Mouse (Mus musculus) cerebellum, adult 2 months (tissue): ENCODE results near the gene Gm19402. TPM values are rescaled to one million over a fixed set of nuclear protein-coding genes. Genes with fewer than 3 reads are reported as not detected.
A peak's percentile ranks its signal among the peaks of the same experiment; 100 is the strongest.
"Not testable (repeated sequence)": the region's sequence is repeated elsewhere in the genome, so short reads cannot be mapped to it uniquely, and the experiment has no call there.

Experiments used
- DNase-seq, 2 experiments: peaks; one replicate each; pipeline ENCODE4 v3.0.0; 2021
- H3K27ac ChIP-seq: fragments of 200-500 bp; 2 replicates; pipeline ENCODE4 v1.5.1; 2012; ENCODE audit warnings: low read length, control low read depth, inconsistent platforms; ENCODE audit not compliant: insufficient read depth
- H3K27me3 ChIP-seq: fragments of 200-500 bp; 2 replicates; pipeline ENCODE4 v1.6.1; 2012; ENCODE audit warnings: inconsistent platforms, mild to moderate bottlenecking, low read length, moderate library complexity; ENCODE audit not compliant: control insufficient read depth, insufficient read depth
- H3K4me1 ChIP-seq: fragments of 200-500 bp; 2 replicates; pipeline ENCODE4 v1.6.1; 2011; ENCODE audit warnings: low read length; ENCODE audit not compliant: control insufficient read depth, insufficient read depth
- H3K4me3 ChIP-seq: fragments of 200-500 bp; replicated peaks from 2 replicates; pipeline ENCODE3; 2011; ENCODE audit warnings: mild to moderate bottlenecking, low read depth, low read length, control low read depth; ENCODE audit not compliant: insufficient read depth
- CTCF ChIP-seq: fragments of 200-500 bp; IDR thresholded peaks from 2 replicates; pipeline ENCODE4 v1.5.1; 2011; ENCODE audit warnings: low read depth, mild to moderate bottlenecking, control low read depth, low read length, moderate library complexity, borderline replicate concordance; ENCODE audit not compliant: insufficient read depth
- POLR2A ChIP-seq: fragments of 200-500 bp; IDR thresholded peaks from 2 replicates; pipeline ENCODE4 v1.6.1; 2011; ENCODE audit warnings: low read length, control low read depth, borderline replicate concordance; ENCODE audit not compliant: insufficient read depth
- WGBS: fragments of 180-500 bp; shearing (Covaris S2); methylation state at CpG from one replicate; pipeline ENCODE4 v1.1.7; 2018; 5-methylcytosine and 5-hydroxymethylcytosine counted together
- polyA plus RNA-seq: library from polyadenylated mRNA; depleted of rRNA; stranded (reverse); fragments of >200 nt; gene quantifications from 2 replicates; pipeline ENCODE4 v1.2.3, GENCODE M21; 2012; rRNA removed

Gene Gm19402
- not detected in 2 replicates for polyA plus RNA-seq

DNA sequence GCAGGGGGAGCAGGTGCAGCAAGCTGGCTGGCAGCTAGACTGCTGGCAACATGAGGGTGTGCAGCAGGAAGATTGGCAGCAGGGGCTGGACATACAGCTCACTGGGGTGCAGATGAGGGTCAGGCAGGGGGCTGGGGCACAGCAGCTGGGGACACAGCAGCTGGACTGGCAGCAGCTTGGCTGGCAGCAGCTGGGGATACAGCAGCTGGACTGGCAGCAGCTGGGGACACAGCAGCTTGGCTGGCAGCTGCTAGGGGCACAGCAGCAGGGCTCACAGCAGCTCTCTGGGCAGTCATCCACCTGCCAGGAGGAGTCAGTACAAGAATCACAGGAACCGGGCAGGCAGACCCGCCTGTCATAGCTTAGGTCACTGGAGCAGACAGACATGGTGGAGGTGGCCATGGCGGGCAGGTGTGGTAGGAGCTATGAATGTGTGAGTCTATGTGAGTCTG is at the start of gene Gm19402:
Gm19402 (minus strand) TSS at position 402 of the 452 bp plus-strand sequence.
- H3K4me1 ChIP-seq, H3K4me3 ChIP-seq, DNase-seq, H3K27ac ChIP-seq, H3K27me3 ChIP-seq: not testable (repeated sequence)
- WGBS, result 52% methylated on average over 3 of the region's 3 CpGs

DNA sequence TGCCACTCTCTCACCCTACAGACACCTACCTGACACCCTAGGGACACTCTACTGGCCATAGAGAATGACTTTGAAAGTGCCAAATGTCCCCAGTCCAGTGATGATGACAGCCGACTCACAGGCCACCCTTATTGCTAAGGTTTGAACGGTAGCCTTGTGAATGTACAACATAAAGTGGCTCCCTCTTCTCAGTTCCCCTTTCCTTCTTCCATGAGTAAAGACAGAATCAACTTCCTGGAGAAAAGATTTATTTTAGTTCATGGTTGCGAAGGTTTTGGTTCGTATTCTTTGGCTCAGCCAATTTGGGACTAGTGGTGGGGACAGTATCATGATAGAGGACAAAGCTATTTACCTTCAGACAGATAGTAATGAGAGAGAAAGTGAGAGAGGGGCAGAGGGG is 48.4 kb upstream of the Gm19402 start:
- no peak overlapping the region for H3K27ac ChIP-seq
- H3K27me3 ChIP-seq, result no peaks in the 10 kb centered on the region
- no peaks in the 10 kb centered on the region for H3K4me1 ChIP-seq
- no peak for TF ChIP-seq POLR2A
- TF ChIP-seq CTCF, result no peak
- no peak overlapping the region for H3K4me3 ChIP-seq
- WGBS, result 91% methylated on average over 4 of the region's 4 CpGs
- no peak for DNase-seq

DNA sequence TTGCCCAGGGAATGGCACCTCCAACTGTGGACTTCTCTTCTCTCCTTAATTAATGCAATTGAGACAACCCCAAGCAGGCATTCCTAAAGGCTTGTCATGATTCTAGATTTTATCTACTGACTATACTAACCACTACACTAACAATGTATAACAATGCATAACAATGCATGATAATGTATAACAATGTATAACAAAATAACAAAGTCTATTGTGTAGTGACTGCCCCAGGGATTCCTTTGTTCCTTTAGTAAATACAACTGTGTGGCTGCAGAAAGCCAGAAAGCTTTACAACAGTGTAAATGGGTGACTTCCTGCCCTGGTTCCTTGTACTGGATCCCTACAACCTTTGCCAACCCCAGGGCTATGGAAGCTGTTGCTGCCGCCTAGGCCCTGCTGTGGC is 45.4 kb upstream of the Gm19402 start:
- H3K27ac ChIP-seq, result no peak overlapping the region
- H3K4me1 ChIP-seq, result no peaks in the 10 kb centered on the region
- no peak for TF ChIP-seq CTCF
- no peak for TF ChIP-seq POLR2A
- H3K27me3 ChIP-seq, result no peaks in the 10 kb centered on the region
- 84% methylated on average over 1 of the region's 1 CpGs for WGBS
- H3K4me3 ChIP-seq, result no peak overlapping the region
- no peak for DNase-seq

DNA sequence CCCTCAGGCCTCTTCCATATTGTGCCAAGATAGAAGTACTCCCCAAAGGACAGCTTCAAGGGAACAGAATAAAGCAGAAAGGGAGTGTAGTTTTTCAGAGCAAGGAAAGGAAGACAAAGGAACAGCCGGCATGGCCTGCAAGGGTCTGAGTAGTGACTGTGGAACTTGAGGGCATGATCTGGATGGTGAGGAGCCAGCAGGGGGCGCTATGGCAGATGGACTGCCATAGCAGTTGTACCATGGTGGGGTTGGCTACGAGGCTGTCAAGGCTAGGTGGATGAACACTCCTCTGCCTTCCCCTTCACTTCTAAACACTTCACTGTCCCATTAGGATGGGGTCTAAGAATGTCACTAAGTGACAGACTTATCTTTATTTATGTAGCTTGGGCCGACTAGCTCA is 38.7 kb upstream of the Gm19402 start:
- H3K4me1 ChIP-seq, result no peaks in the 10 kb centered on the region
- TF ChIP-seq POLR2A, result no peak
- TF ChIP-seq CTCF, result no peak
- WGBS, result 60% methylated on average over 4 of the region's 4 CpGs
- H3K4me3 ChIP-seq, result no peak overlapping the region
- no peaks in the 10 kb centered on the region for H3K27me3 ChIP-seq
- no peak for DNase-seq
- H3K27ac ChIP-seq, result no peak overlapping the region

DNA sequence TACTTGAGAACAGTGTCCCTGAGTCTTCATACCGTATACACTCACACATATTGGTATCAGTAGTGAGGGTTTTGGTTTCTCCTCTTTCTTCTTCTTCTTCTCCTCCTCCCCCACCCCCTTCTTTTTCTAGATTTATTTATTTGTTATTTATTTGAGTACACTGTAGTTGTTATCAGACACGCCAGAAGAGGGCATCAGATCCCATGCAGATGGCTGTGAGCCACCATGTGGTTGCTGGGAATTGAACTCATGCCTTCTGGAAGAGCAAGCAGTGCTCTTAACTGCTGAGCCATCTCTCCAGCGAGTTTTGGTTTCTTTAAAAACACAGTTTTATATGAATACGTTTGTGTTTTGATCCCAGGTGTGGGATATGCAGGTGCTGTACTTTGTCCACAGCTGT is 37.7 kb upstream of the Gm19402 start:
- H3K27ac ChIP-seq, result no peak overlapping the region
- no peaks in the 10 kb centered on the region for H3K4me1 ChIP-seq
- TF ChIP-seq POLR2A, result no peak
- no peak for TF ChIP-seq CTCF
- no peaks in the 10 kb centered on the region for H3K27me3 ChIP-seq
- WGBS, result 79% methylated on average over 4 of the region's 4 CpGs
- no peak for DNase-seq
- H3K4me3 ChIP-seq, result no peak overlapping the region

DNA sequence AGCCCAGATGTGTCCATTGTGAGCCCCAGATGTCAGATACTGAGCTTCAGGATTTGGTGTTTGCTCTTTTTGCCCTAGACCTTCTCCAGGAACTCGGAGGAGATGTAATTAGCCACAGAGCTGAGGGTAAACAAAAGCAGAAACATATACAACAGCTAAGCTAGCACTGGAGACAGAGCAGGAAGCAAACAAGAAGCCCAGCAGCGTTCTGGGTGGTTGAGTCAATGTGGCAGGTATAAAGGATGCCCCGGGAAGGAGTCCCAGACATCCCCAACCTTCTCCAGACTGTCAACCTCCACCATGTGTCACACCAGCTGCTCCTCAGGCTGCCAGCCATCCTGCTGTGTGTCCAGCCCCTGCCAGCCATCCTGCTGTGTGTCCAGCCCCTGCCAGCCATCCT is 35.6 kb upstream of the Gm19402 start, which contains the start of gene Gm10100:
Gm10100 (plus strand) TSS at position 301 of the 400 bp plus-strand sequence.
- peak; percentile 8 to 25 for DNase-seq
- WGBS, result 13% methylated on average over 3 of the region's 3 CpGs
- Histone ChIP-seq H3K4me3 (no peak within 1 kb of the TSS), H3K4me1 (no peaks in the 10 kb centered on the region), H3K27ac (no peak within 1 kb of the TSS), H3K27me3 (no peaks in the 10 kb centered on the region)
- TF ChIP-seq CTCF (no peak), POLR2A (no peak)

DNA sequence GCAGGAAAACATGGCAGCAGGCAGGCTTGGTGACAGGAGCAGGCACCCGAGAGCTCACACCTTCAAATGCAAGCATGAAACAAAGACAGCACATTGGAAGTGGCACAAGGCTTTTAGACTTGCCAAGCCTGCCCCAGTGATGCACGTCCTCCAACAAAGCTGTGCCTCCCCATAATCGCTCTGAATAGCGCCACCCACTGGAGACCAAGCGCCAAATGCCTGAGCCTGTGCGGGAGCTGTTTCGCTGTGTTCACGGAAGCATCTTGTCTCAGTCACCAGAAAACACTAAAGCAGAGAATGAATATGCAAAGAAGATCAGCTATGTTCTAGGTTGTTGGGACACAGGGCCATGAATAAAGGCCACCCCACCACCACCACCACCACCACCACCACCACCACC is 34.3 kb upstream of the Gm19402 start:
- no peak for TF ChIP-seq CTCF
- no peak for TF ChIP-seq POLR2A
- DNase-seq, result no peak
- 72% methylated on average over 8 of the region's 8 CpGs for WGBS
- Histone ChIP-seq H3K4me1 (no peaks in the 10 kb centered on the region), H3K4me3 (no peak overlapping the region), H3K27me3 (no peaks in the 10 kb centered on the region), H3K27ac (no peak overlapping the region)

DNA sequence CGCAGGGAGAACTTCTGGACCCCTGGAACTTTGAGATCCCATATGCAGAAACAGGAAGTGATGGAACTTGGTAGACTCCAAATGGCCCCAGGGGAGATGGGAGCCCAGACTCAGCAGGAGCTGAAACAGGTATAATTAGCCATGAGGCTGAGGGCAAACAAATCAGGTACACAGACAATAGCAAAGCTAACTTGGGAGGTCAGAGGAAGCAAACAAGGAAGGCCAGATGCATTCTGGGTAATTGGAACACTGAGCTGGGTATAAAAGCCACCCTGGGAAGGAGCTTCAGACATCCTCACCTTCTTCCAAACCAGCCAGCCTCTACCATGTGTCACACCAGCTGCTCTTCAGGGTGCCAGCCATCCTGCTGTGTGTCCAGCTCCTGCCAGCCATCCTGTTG is 29.7 kb upstream of the Gm19402 start, which contains the start of gene Krtap12-1:
Krtap12-1 (plus strand) TSS at position 301 of the 400 bp plus-strand sequence.
- H3K4me1 ChIP-seq, DNase-seq, H3K4me3 ChIP-seq, H3K27ac ChIP-seq, H3K27me3 ChIP-seq: not testable (repeated sequence)
- 97% methylated on average over 1 of the region's 1 CpGs for whole genome bisulfite sequencing
